Mouse (Mus musculus): ENCODE measurements around the gene Opa1. TPM values are rescaled to one million over a fixed set of nuclear protein-coding genes. Genes with fewer than 3 reads are reported as not detected.

Gene Opa1
- 15.3 and 15.4 TPM in 2 replicates for polyA plus RNA-seq (2012)

GRCm38 (mm10) chr16:29579167-29579786 is at the start of gene Opa1:
Opa1 (plus strand) TSS chr16:29579334.

DNA sequence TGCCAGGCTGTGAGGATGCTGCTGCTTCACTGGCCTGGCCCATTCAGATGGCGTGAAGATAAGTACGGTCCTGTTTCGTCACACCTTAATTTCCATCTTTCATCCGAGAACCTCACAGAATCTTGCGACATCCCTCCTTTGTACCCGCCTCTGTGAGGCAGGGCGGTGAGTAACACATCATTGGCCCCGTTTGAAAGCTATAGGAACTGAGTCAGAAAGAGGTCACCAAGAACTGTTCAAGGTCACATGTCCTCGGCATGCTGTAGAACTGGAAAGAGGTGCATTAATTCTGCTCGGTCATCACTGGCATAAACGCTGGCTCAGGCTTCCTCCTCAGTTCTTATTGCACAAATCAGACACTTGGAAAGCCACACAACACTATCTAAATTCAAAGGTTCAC is 34.3 kb upstream of the Opa1 start, which contains the start of gene Atp13a4:
Gene Atp13a4, minus strand, starts transcription at position 36 of the 400 bp plus-strand sequence.

Other genes starting within 250 kb of the Opa1 start
- not detected in 2 replicates for gene Atp13a5, start 200.6 kb upstream of the Opa1 start, polyA plus RNA-seq (2012)
- not detected in 2 replicates for gene Atp13a4, start 34.5 kb upstream of the Opa1 start, polyA plus RNA-seq (2012)